Mouse (Mus musculus): Measurements from ENCODE around the gene Stk38. TPM values are rescaled to one million over a fixed set of nuclear protein-coding genes. Genes with fewer than 3 reads are reported as not detected.

The Stk38 gene
- polyA plus RNA-seq (2017; shearing (Covaris generic)) = 351 TPM

GRCm38 (mm10) chr17:29007641-29008325 lies at the start of gene Stk38:
Gene Stk38, minus strand, starts transcription at chr17:29007995.

GRCm38 (mm10) chr17:29032274-29033069 lies 24.7 kb upstream of the Stk38 start, which contains the start of gene Srsf3:
Gene Srsf3, plus strand, starts transcription at chr17:29032628.

GRCm38 (mm10) chr17:28951831-28952799 lies 55.7 kb downstream of the Stk38 start, which contains the start of gene Kctd20:
Gene Kctd20, plus strand, starts transcription at chr17:28951950.

DNA sequence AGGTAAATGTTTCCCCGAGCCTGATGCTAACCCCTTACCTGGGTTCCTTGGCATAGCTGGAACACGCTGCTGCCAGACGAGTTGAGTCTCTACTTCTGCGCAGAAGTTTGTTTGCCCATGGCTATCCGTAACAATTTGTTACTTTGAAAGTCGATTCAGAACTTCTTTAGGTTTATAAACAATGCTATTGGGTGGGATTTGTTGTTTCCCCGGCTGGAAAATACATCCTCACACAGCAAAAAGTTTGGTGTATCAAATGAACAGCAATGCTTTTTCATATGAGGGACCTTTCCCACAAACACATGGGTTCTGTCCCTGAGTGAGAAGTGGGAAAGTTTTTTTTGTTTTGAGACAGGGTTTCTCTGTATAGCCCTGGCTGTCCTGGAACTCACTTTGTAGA lies 64.1 kb downstream of the Stk38 start, which contains the start of gene Pxt1:
TSS of gene Pxt1 (minus strand) at position 101 of the 400 bp plus-strand sequence.

Other genes with a start within 250 kb of the Stk38 start
- not detected for gene Mapk13, start 238.7 kb downstream of the Stk38 start, polyA plus RNA-seq (2017; shearing (Covaris generic))
- gene Brpf3, start 206.9 kb downstream of the Stk38 start, polyA plus RNA-seq (2017; shearing (Covaris generic)) = 12.3 TPM
- not detected for gene Pnpla1, start 149.6 kb downstream of the Stk38 start, polyA plus RNA-seq (2017; shearing (Covaris generic))
- 2.6 TPM for gene 4930539E08Rik, start 92.7 kb downstream of the Stk38 start, polyA plus RNA-seq (2017; shearing (Covaris generic))
- not detected for gene Pxt1, start 64.2 kb downstream of the Stk38 start, polyA plus RNA-seq (2017; shearing (Covaris generic))
- 76.3 TPM for gene Kctd20, start 56.0 kb downstream of the Stk38 start, polyA plus RNA-seq (2017; shearing (Covaris generic))
- 475 TPM for gene Srsf3, start 24.6 kb upstream of the Stk38 start, polyA plus RNA-seq (2017; shearing (Covaris generic))
- 1.1 TPM for gene Cdkn1a, start 83.0 kb upstream of the Stk38 start, polyA plus RNA-seq (2017; shearing (Covaris generic))
- 0.14 TPM for gene Rab44, start 106.2 kb upstream of the Stk38 start, polyA plus RNA-seq (2017; shearing (Covaris generic))
- gene Cpne5, start 230.2 kb upstream of the Stk38 start, polyA plus RNA-seq (2017; shearing (Covaris generic)) = 1.8 TPM

Measured in CD4-positive, CD25-positive, alpha-beta regulatory T cell (primary cell).